Mouse (Mus musculus) heart, postnatal 25 days (tissue): ENCODE results near the gene Plekha7. TPM values are rescaled to one million over a fixed set of nuclear protein-coding genes. Genes with fewer than 3 reads are reported as not detected.

ENCODE experiments used
- DNase-seq: peaks from one replicate; pipeline ENCODE4 v3.0.0; 2022; ENCODE audit warnings: low spot score
- intact Hi-C: fragments of 180-260 bp; cut with DNase I; formaldehyde crosslinking; loops from one replicate; pipeline ENCODE4 v1.15.1; 2025
- total RNA-seq, 2 experiments: library from RNA; stranded (reverse); gene quantifications; 2 replicates each; pipeline ENCODE4 v1.2.3; 2021

Gene Plekha7
- 1 to 10 TPM; 6.7 to 6.8 TPM for total RNA-seq

GRCm38 (mm10) chr7:116307871-116308631 is at the start of gene Plekha7:
Gene Plekha7, minus strand, starts transcription at chr7:116308376.
- intact Hi-C loops, result no loop called here
- no peak for DNase-seq

- intact Hi-C loops, result loop anchor here (5.0 kb wide), 1 partner anchor 271 kb away; no protein-coding TSS in a partner anchor
- DNase-seq, result peak; percentile 5
These were observed 28.1 kb upstream of the Plekha7 start for GRCm38 (mm10) chr7:116336226-116336625.

GRCm38 (mm10) chr7:116335133-116335532 is 27.0 kb upstream of the Plekha7 start:
- intact Hi-C loops, result loop anchor here (2.0 to 5.0 kb wide), 2 partner anchors 176 to 272 kb away; no protein-coding TSS in a partner anchor
- no peak for DNase-seq

GRCm38 (mm10) chr7:116334669-116335038 is 26.5 kb upstream of the Plekha7 start:
- no peak for DNase-seq
- intact Hi-C loops, result loop anchor here (2.0 to 5.0 kb wide), 3 partner anchors 108 to 273 kb away; partner anchors contain the start of gene Pik3c2a

DNA sequence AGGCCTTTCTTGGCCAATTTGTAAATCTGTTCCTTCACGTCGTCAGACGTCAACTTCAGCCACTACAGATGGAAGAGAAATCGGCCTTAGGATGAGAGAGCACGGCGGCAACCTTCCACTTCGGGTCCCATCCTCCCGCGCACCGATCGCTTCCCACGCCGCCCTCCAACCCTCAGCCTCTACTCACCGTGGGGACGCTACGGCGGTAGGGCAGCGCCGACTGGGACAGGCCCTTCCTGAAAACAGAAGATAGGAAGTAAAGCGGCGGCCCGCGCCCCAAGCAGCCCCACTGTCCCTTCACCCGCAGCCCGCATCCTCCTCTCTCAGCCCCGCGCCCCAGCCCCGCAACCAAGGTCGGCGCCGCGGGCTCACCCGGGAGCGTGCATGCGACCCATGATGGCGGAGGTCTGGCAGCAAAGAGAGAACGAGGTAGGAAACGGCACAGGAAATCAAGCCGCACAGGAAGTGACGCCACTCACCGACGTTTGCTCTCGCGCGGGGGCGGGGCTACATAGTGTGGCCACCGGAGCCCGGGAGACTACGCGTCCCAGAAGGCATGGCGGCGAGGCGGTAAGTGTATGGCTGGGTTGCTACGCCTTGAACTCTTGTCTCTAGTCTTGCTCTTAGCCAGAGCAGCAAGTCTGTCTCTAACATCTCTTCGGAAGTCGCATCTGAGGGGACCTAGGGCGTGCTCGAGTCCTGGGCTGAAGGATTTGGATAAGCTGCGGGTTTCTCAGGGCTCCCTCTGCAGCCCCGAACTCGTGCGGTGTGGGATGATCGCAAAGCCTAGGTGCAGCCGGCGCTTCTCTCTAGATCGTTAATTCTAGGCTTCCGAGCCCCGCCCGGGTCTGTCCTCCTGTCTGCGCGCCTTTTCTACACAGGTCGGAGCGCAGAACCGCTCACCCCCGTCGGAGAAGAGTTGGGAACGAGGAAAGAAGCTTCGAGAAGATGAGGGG is 25.8 kb upstream of the Plekha7 start, which contains the start of gene Rps13:
Gene Rps13, minus strand, starts transcription at position 483 of the 956 bp plus-strand sequence.
- intact Hi-C loops, result loop anchor here (2.0 to 5.0 kb wide), 2 partner anchors 108 to 177 kb away; partner anchors contain the start of gene Pik3c2a
- DNase-seq, result peak; percentile 93

DNA sequence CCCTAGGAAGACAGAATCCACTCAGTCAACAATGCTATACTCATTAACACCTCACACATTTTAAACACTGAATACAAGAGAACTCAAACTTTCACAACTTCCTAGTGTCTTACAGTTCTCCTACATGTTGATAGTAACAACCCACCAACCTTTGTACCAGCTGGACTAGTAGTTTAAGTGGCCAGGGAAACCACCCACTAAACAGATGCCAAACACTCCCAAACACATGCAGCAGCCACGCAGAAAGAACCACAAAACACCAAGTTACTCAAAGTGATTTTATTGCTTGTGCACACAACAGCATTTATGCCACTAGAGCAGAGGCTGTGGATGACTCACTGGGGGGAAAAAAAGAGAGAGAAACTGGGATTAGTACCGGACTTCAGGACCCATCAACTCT is 23.1 kb upstream of the Plekha7 start:
- DNase-seq, result no peak
- intact Hi-C loops, result loop anchor here (5.0 kb wide), 1 partner anchor 111 kb away; the partner anchor contains the start of gene Pik3c2a

DNA sequence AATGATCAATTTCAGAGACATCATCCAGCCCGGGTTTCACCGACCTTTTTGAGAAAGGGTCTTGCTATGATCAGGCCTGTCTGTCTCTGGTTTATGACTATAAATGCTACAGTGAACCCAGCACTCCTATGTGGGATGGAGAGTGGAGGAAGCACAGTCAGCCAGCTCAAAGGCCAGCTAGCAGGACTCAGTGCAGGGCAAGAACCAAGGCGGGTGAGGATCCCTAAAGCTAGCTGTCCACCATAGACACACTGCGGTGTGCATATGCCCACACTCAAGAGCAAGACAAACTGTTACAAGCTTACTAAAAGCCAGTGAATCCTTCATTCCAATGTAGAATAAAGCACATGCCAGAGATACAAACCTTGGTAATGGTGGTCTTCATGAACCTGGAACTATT is 21.7 kb upstream of the Plekha7 start:
- intact Hi-C loops, result loop anchor here (5.0 to 10.0 kb wide), 2 partner anchors 112 to 195 kb away; partner anchors contain the start of gene Pik3c2a
- DNase-seq, result no peak

DNA sequence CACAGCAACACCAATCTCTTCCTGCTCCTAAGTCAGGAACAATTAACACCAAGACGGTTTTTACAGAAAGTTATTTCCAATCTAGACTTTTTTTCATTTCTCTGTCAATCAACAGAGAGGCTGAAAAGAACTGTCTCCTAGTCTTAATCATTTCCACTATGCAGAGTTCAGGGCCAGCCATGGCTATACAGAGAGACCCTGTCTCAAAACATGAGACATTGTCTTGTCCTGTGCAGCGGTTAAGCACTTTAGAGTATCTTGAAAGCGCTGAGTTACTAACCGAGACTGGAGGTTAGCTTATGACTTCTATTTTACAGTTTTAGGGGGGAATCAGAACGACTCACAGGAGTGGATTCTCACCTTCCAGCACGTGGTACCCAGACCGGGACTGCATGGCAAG is 20.6 kb upstream of the Plekha7 start:
- intact Hi-C loops, result loop anchor here (10.0 kb wide), 1 partner anchor 194 kb away; no protein-coding TSS in a partner anchor
- DNase-seq, result no peak

DNA sequence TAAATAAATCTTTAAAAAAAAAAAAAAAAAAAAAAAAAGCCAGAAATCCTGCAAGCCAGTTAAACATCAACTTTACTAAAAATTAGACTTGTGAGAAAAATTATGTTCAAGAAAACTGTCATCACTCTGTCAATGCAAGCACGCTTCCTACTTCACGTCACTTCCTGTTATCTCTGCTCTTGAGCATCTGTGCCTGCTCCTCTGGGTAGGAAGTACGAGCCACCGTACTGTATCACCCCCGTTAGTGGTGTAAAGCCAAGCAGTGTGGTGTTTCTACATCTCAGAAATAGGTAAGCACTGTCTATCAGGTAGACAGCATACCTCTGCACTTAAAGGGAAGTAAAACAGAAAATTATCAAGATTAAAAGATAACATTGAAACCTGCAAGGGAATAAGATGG is 19.7 kb upstream of the Plekha7 start:
- intact Hi-C loops, result loop anchor here (10.0 kb wide), 1 partner anchor 193 kb away; no protein-coding TSS in a partner anchor
- no peak for DNase-seq

DNA sequence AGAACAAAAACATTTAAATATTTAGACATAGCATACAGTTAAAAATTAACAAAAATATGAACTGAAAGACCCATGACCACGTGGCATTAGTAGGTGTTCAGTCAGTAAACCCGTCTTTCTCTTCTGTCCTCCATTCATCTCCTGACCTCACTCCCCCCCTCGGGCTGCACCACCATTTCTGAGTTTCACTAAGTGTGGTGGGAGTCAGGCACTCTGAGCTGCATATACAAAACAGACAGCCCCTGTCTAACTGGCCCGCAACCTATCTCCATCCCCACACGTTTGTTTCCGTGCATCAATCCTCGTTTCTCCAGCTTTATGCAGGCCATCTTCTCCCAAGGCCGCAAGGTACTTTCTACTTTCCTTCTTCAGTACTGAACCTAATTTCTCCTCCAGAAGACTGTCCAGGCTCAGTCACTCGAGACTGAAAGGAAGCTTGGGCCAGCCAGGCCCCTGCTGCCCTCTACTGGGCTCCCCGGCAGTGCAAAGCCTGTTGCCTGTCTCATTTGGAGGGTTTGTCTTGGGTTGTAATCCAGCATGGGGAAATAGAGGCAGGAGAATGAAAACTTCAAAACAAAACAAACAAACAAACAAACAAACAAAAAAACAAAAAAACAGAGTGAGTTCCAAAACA is 15.3 kb upstream of the Plekha7 start:
- intact Hi-C loops, result loop anchor here (2.0 to 10.0 kb wide), 3 partner anchors 79 to 189 kb away; no protein-coding TSS in a partner anchor
- peak; percentile 10 for DNase-seq

- no peak for DNase-seq
- intact Hi-C loops, result no loop called here
These were observed 1.3 kb upstream of the Plekha7 start for GRCm38 (mm10) chr7:116309456-116309855.

GRCm38 (mm10) chr7:116308632-116308991 is 436 bp upstream of the Plekha7 start:
- intact Hi-C loops, result no loop called here
- no peak for DNase-seq

DNA sequence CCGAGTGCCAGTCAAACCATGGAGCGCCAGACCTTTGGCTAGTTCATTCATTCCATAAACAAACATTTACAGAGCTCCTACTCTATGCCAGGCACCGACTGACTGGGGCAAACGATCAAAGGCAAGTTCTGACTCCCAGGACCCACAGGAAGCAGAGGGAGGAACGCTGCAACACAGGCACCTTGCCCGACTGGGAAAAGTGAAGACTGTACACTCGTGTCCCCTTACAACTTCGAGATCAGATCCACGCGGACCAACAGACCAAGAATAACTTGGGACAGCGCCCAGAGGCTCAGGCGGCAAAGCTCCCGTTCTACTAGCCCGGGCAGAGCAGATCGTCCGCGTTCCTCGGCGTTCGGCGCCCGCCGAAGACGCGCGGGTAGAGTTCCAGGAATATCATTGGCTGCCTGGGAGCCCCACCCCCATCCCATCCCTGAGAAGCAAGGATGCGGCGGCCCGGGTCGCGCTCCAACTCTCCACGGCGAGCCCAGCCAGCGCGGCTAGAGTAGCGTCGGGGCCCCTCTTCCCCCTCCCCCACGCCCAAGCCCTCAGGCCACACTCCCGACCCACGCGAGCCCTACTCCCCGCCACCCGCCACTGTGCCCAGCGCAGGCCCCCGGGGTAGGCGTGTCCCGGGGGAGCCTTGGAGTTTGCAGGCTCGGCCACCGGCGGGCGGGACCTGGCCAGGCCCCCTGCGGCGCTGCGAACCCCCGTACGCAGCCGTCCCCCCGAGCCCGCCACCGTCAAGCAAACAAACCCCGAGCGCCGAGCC is 891 bp downstream of the Plekha7 start:
- peak; percentile 35 for DNase-seq
- intact Hi-C loops, result no loop called here

- intact Hi-C loops, result no loop called here
- no peak for DNase-seq
These were observed 1.6 kb downstream of the Plekha7 start for GRCm38 (mm10) chr7:116306601-116307000.

- intact Hi-C loops, result no loop called here
- DNase-seq, result peak; percentile 14
These were observed 6.4 kb downstream of the Plekha7 start for GRCm38 (mm10) chr7:116301661-116302311.

DNA sequence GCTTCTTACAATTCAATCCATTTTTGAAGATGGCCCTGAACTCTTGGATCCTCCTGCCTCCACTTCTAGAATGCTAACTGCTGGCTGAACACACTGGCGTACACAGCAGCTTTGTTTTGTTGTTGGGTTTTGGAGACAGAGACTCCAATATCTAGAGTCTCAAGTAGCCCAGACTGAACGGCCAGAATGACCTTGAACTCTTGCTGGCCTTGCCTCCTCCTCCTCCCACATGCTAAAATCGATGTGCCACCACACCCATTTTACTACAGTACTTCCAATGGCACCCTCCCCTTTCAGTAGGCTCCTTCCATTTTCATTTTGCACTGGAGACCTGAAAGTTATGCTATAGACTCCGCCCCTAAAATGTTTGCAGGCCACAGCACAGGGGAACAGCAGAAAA is 7.0 kb downstream of the Plekha7 start:
- intact Hi-C loops, result no loop called here

GRCm38 (mm10) chr7:116298851-116299250 is 9.3 kb downstream of the Plekha7 start:
- intact Hi-C loops, result no loop called here
- DNase-seq, result no peak

More for the DNA sequence above, 7.0 kb downstream of the Plekha7 start:
- DNase-seq, result no peak

DNA sequence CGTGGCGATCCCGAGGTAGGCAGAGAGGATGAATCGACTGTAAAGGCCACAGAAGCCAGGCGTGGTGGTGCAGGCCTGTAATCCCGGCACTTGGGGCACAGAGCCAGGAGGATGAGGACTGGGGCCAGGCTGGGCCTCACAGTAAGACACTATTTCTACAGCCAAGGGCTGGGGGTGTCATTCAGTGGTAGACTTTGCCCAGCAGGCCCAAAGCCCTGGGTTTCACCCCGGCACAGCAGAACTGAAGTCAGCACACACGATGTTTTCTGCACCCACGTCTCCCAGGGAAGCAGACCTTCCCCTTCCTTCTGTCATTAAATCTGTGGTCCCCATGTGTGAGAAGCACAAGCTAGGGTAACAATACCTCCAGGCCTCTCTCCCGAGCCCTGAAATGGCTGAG is 9.8 kb downstream of the Plekha7 start:
- intact Hi-C loops, result no loop called here
- DNase-seq, result no peak
